Mouse (Mus musculus): ENCODE measurements around the gene Tnni1.

Gene Tnni1

GRCm38 (mm10) chr1:135810180-135810579 lies 30.9 kb downstream of the Tnni1 start:
- no peak for DNase-seq (ENCODE audit: low spot score)

DNA sequence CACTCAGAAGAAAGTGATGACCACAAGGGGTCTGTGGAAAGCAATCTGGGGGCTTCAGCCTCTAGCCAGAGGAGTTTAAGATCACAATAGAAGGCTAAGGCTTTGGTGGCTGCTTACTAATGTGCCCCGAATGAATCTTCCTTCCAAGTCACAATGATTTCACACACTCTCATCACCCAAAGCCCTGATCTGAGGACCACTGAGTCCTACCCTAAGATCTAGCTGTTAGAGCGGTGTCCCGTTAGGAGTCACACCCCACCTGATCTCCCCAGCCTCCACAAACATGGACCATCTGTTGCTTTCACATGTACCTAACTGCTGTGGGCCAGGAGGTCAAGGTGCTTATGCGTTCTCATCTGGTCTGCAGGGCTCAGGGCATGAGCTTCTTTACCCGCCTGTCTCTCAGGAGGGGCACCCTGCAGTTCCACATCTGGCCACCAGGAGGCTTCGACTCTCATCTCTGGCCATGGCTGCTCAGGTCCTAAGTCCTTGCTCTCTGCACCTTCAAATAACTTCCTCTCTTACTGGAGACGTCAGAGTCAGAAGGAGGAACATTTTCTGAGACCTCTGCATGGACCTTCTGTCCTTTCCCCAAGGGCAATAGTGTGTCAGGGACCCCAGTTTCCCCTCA lies 31.9 kb downstream of the Tnni1 start:
- DNase-seq (ENCODE audit: low spot score): peak; percentile 79

GRCm38 (mm10) chr1:135812205-135812604 lies 33.0 kb downstream of the Tnni1 start:
- DNase-seq (ENCODE audit: low spot score): no peak

DNA sequence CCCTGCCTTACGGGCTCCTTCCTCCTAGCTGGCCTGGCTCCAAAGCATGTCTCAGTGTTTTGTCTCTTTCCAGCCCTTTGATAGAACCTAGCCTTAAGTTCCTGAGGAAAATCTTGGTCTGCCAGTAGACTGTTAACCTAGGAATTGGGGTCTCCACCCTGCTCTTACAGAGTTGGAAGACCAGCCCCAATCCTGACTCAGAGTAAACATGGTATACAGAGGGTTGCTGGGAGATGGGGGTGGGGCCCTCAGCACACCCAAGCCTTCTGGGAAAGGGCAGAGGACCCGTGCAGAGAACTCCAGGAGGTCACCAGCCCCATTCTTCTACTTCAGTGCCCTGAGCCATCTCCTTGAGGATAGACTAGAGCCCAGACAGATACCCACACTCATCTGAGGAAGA lies 33.4 kb downstream of the Tnni1 start:
- no peak for DNase-seq (ENCODE audit: low spot score)

DNA sequence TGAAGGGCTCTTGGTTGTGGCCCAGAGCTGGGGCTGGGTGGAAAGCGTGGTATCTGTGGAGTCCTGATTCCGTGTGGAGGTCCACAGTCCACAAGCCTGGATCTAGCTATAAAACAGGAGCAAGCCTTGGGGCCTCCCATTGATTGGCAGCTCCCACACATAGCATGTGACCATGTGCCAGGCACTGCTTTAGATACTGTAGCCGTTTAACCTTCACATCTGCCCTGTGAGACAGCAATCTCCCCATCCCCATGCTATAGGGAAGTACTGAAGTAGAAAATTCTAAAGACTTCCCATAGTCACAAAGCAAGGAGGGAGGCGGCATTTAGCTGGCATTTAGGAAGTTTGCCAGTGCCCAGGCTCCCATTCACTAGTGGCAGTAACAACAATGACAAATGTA lies 33.8 kb downstream of the Tnni1 start:
- no peak for DNase-seq (ENCODE audit: low spot score)

DNA sequence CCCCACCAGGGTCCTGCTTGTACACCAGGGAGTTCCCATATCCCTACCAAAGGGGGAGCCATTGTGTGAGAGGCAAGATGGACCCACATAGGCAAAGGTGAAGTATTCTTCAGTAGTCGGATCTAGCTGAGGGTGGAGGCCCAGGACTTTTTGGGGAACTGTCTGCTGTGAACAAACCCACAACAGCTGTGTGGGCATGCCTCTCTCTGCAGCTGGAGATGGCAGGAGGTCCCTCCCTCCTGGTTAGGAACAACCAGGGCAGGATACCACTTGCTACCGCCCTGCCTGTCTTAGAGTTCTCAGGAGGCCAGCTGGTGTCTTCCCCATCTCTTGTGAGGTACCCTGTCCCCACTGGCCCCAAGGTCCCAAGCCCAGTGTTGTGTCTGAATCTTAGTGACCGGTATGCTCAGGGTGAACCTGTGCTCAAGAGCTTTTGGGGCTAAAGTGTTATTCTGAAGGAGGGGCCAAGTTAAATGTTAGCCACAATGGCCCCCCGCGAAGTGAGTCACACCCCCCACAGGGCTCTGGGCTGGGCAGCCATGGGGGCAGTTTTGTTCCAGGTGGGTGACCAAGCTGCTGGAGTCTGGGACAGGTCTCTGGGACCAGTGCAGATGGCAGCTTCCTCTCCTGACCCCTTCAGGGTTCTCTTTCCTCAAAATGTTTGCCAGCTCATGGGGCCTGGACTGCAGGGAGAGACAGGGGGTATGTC lies 34.6 kb downstream of the Tnni1 start:
- DNase-seq (ENCODE audit: low spot score): no peak

DNA sequence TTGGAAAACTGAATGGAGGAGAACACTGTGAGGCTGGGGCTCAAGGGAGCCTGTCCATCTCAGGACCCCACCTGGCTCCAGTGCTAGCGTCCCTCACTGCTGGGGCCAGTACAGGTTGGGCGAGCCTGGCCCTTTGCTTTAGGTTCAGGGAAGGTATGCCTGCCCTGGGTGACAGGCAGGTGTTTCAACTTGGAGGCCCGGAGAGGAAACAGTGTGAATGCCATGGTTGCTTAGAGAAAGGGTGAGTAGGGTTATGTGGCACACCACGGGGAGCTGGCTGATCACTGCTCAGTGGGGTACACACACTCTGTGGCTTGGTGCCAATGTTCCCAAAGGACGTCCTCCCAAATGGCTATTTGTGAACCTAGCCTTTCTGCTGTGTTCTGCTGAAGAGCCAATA lies 35.3 kb downstream of the Tnni1 start:
- no peak for DNase-seq (ENCODE audit: low spot score)

GRCm38 (mm10) chr1:135817595-135817994 lies 38.4 kb downstream of the Tnni1 start:
- no peak for DNase-seq (ENCODE audit: low spot score)

DNA sequence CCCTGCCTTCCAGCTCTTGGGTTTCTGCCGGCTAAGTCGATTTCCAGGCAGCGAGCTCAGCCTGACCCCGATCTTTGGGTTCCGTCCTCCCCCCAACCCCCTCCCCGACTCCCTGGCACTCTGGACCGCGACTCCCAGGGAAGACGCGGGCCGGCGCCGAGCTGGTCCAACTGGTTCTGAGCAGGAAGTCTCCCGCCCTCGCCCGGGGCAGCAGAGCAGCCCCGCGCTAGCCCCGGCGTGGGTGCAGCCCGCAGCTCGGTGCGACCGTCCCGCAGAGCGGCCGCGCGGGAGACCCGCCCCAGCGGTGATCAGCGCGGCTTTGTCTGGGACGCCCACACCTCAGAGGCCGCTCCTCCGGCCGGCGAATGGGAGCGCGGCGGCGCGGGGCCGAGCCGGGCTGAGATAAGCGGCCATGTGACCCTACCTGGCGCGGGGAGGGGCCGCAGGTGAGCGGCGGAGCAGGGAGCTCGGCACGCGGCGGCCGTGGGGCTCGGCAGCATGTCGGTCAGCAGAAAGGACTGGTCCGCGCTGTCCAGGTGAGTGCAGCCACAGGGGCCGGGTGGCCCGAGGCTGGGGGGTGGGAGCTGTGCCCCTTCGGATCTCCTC lies 39.4 kb downstream of the Tnni1 start, which contains the start of gene Lad1:
Gene Lad1 (plus strand): TSS at position 118 of the 606 bp plus-strand sequence.
- DNase-seq (ENCODE audit: low spot score): no peak

- DNase-seq (ENCODE audit: low spot score): no peak
Observed at GRCm38 (mm10) chr1:135820071-135820470, 40.8 kb downstream of the Tnni1 start.

- DNase-seq (ENCODE audit: low spot score): no peak
Observed at GRCm38 (mm10) chr1:135820736-135821364, 41.6 kb downstream of the Tnni1 start.

DNA sequence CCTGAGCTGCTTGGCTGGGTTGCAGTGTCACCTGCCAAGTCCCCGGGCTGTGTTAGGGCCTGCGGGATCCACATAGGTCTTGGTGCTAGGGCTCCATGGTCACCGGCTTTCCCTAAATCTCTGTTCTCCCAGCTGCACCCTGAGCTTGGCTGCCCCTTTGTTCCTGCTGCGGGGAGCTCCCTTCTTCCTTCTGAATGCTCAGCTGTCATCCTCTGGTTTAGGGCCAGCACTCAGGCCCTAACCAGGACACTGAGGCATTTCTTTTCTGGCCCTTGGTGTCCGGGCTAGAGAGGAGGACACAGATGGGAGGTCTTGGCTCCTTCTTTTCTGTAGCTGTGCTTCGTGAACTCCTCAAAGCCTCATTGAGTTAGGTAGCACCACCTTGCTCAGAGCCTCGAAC lies 42.5 kb downstream of the Tnni1 start:
- DNase-seq (ENCODE audit: low spot score): no peak

- no peak for DNase-seq (ENCODE audit: low spot score)
Observed at GRCm38 (mm10) chr1:135828918-135829317, 49.7 kb downstream of the Tnni1 start.

DNA sequence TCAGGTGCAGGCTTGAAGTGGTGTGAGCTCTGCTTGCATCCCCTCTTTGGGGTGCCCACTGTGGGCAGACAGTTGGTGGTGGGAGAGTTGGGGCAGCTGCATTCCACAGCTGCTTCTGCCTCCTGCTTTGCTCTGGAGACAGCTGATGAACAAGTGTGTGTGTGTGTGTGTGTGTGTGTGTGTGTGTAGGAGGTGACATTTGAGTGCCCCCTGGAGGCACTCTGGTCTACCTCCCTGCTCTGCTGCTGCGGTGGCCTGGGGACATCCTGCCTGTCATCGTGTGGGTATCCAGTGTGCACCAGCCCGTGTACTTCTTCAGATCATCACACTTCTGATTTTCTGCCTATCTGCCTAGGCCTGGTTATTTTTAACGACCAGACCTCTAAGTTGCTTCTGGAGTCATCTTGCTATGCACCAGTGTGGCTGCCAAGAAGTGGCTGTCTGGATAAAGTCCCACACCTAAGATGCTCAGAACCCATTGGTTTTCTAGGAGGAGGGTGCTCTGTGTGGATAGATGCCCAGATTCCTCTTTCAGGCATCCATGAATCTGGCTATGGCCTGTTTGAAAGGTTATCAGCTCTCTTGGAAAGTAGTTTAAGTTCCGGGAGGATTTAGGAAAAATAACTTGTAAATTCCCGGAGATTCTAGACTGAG lies 55.1 kb downstream of the Tnni1 start:
- no peak for DNase-seq (ENCODE audit: low spot score)

GRCm38 (mm10) chr1:135834983-135835382 lies 55.7 kb downstream of the Tnni1 start:
- DNase-seq (ENCODE audit: low spot score): no peak

GRCm38 (mm10) chr1:135835716-135836483 lies 56.7 kb downstream of the Tnni1 start, which contains the start of gene Tnnt2:
TSS of gene Tnnt2 (plus strand) at chr1:135836354.
- DNase-seq (ENCODE audit: low spot score): no peak

DNA sequence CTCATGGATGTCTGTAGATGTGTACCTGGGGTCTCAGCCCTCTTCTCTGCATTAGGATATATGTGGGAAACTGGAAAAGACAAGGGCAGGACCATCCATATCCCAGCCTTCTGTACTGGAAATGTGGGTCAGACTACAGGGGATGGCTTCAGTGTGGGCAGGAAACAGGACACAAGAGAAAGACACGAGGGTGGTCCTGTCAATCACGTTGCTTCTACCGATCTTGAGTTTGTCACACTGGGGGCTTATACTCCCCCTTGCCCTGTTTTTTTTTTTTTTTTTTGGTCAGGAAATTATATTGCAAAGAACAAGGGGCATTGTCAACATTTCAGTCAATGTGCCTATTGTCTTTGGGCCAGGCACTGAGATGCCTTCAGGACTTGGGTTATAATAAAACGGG lies 59.4 kb downstream of the Tnni1 start:
- no peak for DNase-seq (ENCODE audit: low spot score)

- DNase-seq (ENCODE audit: low spot score): no peak
Observed at GRCm38 (mm10) chr1:135839065-135839464, 59.8 kb downstream of the Tnni1 start.

GRCm38 (mm10) chr1:135840675-135841395 lies 61.6 kb downstream of the Tnni1 start:
- no peak for DNase-seq (ENCODE audit: low spot score)

DNA sequence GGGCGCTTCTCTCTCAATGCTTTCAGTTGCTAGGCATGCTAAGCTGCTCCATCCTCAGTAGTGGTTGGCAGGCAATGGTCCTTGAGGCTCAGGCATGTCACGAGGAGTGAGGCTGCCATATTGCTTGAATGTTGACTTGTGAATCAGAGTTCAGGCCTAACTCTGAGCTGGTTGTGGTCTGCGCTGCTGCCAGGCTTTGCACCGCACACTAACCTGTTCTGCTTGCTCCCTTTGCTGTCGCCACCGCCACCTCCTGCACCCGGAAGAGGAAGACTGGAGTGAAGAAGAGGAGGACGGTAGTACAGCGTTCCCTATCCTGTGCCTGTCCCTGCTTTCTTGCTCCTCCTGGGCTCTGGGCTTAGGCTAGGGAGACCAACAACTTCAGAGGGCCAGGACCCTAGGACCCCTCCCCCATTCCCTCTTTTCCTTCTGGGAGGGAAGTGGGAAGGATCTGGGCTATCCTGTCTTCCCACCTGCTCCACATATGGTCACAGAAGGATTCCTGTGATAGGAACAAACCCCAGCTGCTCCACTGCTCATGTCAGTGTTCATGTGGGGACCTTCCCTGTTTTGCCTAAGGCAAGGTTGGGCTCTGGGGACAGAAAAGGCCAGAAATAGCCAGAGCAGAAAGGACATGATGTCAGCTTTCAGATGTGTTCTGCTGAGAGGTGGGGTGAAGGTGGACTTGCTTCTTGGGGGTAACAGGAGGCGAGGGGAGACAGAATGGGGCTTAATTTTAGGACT lies 64.5 kb downstream of the Tnni1 start:
- no peak for DNase-seq (ENCODE audit: low spot score)

Data from ovary, postnatal 10 days (tissue).